Mouse (Mus musculus): ENCODE measurements at regions not wholly inside any gene's neighbourhood (a gene's known extent, or its start where the extent isn't known, plus 50 kb on each side); places are given as distances from the start of the nearest gene placed in this dataset.
"Not testable (repeated sequence)": the region's sequence is repeated elsewhere in the genome, so short reads cannot be mapped to it uniquely, and the experiment has no call there.

DNA sequence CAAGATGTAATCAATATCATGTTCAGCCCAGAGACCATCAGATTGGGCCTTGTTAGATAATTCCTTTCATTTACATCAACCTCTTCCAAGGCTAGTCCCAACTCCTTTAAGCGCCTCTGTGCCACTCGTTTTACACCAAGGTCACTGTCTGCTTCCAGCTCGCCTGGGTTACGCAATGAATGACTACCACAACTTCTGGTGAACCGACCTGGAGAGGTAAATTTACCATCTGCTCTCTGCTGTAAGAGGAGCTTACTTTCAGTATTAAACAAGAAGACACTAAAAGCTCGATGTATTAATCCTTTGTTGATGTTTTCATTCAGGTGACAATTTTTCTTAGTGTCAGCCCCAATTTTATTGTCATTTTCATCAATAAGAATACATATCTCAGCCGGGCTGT lies 51.7 kb upstream of the Fam174b start:
- ATAC-seq, result no peak
- WGBS, result 88% methylated on average over 7 of the region's 7 CpGs
- Histone ChIP-seq H3K4me3 (ENCODE audit: low read length) (no peak overlapping the region), H3K36me3 (ENCODE audit: control insufficient read depth, insufficient read depth, low read length) (no peaks in the 10 kb centered on the region), H3K9ac (ENCODE audit: low read depth, low read length) (no peak overlapping the region), H3K27ac (ENCODE audit: low read depth, low read length) (no peak overlapping the region), H3K9me3 (ENCODE audit: control insufficient read depth, low read length) (no peaks in the 10 kb centered on the region), H3K27me3 (replicated peaks; ENCODE audit: control insufficient read depth, insufficient read depth, low read length) (no peaks in the 10 kb centered on the region), H3K4me1 (ENCODE audit: control insufficient read depth, insufficient read depth, low read depth, low read length) (no peaks in the 10 kb centered on the region), H3K4me2 (ENCODE audit: low read length) (no peak overlapping the region)

DNA sequence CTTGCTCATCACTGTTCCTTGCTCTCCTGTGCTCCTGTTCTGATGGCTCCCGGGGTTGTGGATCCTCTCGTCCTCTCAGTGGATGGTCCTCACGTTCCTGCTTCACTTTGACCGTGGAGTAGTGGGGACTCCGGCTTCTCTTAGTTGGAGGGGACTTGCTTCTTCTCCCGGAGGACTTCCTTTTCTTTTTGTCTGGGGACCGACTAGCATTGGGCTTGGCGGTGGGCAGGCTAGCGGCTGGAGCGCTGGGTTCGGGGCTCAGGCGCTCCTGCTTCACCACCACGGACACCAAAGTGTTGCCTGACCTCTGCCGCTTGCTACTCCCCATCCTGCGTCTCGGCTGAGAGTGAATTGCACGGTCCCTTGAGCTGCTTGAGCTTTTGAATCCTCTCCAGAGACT lies 53.9 kb upstream of the Fam174b start:
- ATAC-seq; H3K36me3 ChIP-seq (ENCODE audit: control insufficient read depth, insufficient read depth, low read length); H3K9me3 ChIP-seq (ENCODE audit: control insufficient read depth, low read length); H3K27me3 ChIP-seq (replicated peaks; ENCODE audit: control insufficient read depth, insufficient read depth, low read length); H3K4me2 ChIP-seq (ENCODE audit: low read length); H3K27ac ChIP-seq (ENCODE audit: low read depth, low read length); H3K4me3 ChIP-seq (ENCODE audit: low read length); H3K9ac ChIP-seq (ENCODE audit: low read depth, low read length); H3K4me1 ChIP-seq (ENCODE audit: control insufficient read depth, insufficient read depth, low read depth, low read length): not testable (repeated sequence)
- WGBS, result 94% methylated on average over 15 of the region's 17 CpGs

DNA sequence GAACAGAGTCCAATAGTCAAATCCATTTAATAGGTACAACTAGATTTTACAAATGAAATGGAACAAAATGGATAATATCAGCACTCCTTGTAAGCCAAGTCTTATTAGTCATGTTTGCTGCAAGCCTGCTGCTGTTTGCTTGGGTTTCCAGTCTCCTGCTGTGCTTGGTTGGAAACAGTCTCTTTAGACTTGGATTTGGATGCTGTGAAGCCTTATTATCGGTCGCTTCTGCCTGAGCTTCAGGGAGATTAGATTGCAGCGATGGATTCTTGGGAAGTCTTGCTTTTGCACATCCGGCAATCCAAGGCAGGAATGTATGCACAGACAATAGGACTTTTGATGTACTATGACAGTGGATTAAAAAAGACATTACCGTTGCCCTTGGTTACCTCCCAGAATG lies 57.3 kb upstream of the Fam174b start:
- 0 out of 2 replicates have a peak, but pooled peaks cover 4% of the 10 kb centered on the region for H3K4me1 ChIP-seq (ENCODE audit: control insufficient read depth, insufficient read depth, low read depth, low read length)
- H3K9me3 ChIP-seq (ENCODE audit: control insufficient read depth, low read length), result no peaks in the 10 kb centered on the region
- H3K9ac ChIP-seq (ENCODE audit: low read depth, low read length), result no peak overlapping the region
- H3K4me3 ChIP-seq (ENCODE audit: low read length), result no peak overlapping the region
- no peak overlapping the region for H3K27ac ChIP-seq (ENCODE audit: low read depth, low read length)
- no peaks in the 10 kb centered on the region for H3K27me3 ChIP-seq (replicated peaks; ENCODE audit: control insufficient read depth, insufficient read depth, low read length)
- H3K36me3 ChIP-seq (ENCODE audit: control insufficient read depth, insufficient read depth, low read length), result no peaks in the 10 kb centered on the region
- H3K4me2 ChIP-seq (ENCODE audit: low read length), result no peak overlapping the region
- ATAC-seq, result no peak
- WGBS, result 17% methylated on average over 5 of the region's 5 CpGs

DNA sequence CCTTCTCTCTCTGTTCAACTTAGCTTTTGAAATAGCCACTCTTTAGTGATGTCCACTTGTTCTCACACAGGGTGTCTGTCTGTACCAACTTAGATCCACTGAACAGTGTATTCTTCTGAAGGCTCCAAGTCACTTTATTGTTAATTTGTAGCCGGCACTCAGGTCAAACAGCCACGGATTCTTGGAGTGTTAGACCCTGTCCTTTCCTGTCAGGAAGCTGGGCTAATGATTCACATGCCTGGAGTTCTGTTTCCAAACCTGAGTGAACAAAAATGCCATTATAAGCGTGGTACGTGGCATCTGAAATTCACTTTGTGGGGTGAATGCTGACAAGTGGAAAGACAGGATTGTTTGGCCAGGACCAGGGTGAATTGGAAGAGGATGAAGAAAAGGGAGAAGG lies 69.5 kb upstream of the Fam174b start:
- no peak for ATAC-seq
- Histone ChIP-seq H3K4me3 (ENCODE audit: low read length) (no peak overlapping the region), H3K27ac (ENCODE audit: low read depth, low read length) (no peak overlapping the region), H3K9me3 (ENCODE audit: control insufficient read depth, low read length) (no peaks in the 10 kb centered on the region), H3K4me1 (ENCODE audit: control insufficient read depth, insufficient read depth, low read depth, low read length) (no peaks in the 10 kb centered on the region), H3K9ac (ENCODE audit: low read depth, low read length) (no peak overlapping the region), H3K36me3 (ENCODE audit: control insufficient read depth, insufficient read depth, low read length) (no peaks in the 10 kb centered on the region), H3K27me3 (replicated peaks; ENCODE audit: control insufficient read depth, insufficient read depth, low read length) (no peaks in the 10 kb centered on the region), H3K4me2 (ENCODE audit: low read length) (no peak overlapping the region)
- 63% methylated on average over 4 of the region's 4 CpGs for WGBS

DNA sequence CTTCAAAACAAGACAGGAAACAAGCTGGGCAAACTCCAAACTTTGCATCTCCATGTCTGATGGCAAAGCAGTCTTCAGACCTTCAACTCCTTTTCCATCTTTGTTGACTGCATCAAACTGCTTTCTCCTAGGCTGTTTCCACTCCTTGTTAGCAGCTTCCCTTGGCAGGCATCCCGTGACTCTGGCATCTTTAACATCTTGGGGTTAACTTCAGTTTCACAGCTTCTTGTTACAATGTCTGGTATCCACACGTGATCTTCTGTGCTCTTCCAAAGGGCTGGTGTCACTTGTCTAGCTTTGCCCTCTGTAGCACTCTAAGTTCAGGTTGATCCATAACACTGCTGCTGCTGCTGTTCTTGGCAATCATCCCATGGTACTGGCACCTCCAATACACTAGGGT lies 71.3 kb upstream of the Fam174b start:
- Histone ChIP-seq H3K4me1 (ENCODE audit: control insufficient read depth, insufficient read depth, low read depth, low read length) (no peaks in the 10 kb centered on the region), H3K9ac (ENCODE audit: low read depth, low read length) (no peak overlapping the region), H3K27me3 (replicated peaks; ENCODE audit: control insufficient read depth, insufficient read depth, low read length) (no peaks in the 10 kb centered on the region), H3K4me3 (ENCODE audit: low read length) (no peak overlapping the region), H3K9me3 (ENCODE audit: control insufficient read depth, low read length) (no peaks in the 10 kb centered on the region), H3K4me2 (ENCODE audit: low read length) (no peak overlapping the region), H3K36me3 (ENCODE audit: control insufficient read depth, insufficient read depth, low read length) (no peaks in the 10 kb centered on the region), H3K27ac (ENCODE audit: low read depth, low read length) (no peak overlapping the region)
- 88% methylated on average over 2 of the region's 2 CpGs for WGBS
- no peak for ATAC-seq

DNA sequence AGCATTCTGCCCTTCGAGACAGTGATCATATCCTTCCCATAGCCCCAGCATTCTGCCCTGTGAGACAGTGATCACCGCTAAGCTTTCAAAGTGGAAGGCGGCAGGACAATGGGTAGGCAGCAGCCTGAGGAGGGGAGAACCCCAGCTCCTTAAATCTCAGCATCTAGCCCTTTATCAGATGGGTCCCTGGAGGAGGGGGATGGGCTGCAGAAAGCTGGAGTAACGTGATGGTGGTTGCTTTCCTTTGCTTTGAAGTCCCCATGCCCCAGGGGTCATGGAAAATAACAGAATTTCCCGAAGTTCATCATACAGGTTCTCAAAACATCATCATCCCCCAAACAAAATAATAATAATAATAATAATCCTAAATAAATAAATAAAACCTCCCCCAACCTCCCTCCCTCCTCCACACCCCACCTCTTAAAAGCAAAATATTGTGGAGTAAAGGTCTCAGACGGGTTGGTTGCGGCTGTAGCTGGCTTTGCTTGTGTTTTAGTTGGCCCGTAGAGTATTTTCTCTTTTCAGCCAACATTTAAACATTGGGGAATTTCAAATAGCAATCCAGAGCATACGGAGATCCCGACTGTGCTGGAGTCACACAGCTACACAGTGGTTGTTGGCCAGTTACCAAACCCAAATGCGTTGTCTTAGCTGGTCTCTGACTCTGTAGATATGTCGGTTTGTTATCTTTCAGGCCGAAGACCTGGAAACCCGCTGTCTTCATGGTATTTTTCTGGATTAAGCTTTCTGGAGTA lies 73.0 kb upstream of the Fam174b start:
- no peaks in the 10 kb centered on the region for H3K9me3 ChIP-seq (ENCODE audit: control insufficient read depth, low read length)
- no peaks in the 10 kb centered on the region for H3K27me3 ChIP-seq (replicated peaks; ENCODE audit: control insufficient read depth, insufficient read depth, low read length)
- no peaks in the 10 kb centered on the region for H3K4me1 ChIP-seq (ENCODE audit: control insufficient read depth, insufficient read depth, low read depth, low read length)
- 69% methylated on average over 14 of the region's 14 CpGs for WGBS
- H3K36me3 ChIP-seq (ENCODE audit: control insufficient read depth, insufficient read depth, low read length), result no peaks in the 10 kb centered on the region
- no peak overlapping the region for H3K27ac ChIP-seq (ENCODE audit: low read depth, low read length)
- no peak overlapping the region for H3K9ac ChIP-seq (ENCODE audit: low read depth, low read length)
- ATAC-seq, result no peak
- H3K4me2 ChIP-seq (ENCODE audit: low read length), result no peak overlapping the region
- no peak overlapping the region for H3K4me3 ChIP-seq (ENCODE audit: low read length)

DNA sequence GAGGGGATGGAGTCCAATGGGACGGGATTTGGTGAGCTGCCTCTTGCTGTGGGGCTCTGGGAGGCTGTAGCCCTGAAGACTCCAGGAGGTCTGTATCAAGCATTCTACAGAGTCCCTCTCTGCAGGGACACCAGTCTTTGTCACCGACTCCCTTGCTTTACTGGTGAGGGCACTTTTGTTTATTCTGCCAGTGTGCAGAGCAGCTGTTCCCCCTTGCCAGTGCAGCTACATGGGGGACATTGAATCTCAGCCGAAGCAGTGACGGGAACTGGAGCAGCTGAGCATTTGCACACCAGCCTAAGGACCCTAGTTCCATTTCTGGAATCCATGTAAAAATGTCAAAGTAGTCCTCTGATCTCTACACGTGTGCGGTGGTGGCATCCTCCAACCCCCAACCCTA lies 75.1 kb upstream of the Fam174b start:
- Histone ChIP-seq H3K4me1 (ENCODE audit: control insufficient read depth, insufficient read depth, low read depth, low read length) (no peaks in the 10 kb centered on the region), H3K4me2 (ENCODE audit: low read length) (no peak overlapping the region), H3K9ac (ENCODE audit: low read depth, low read length) (no peak overlapping the region), H3K9me3 (ENCODE audit: control insufficient read depth, low read length) (no peaks in the 10 kb centered on the region), H3K27me3 (replicated peaks; ENCODE audit: control insufficient read depth, insufficient read depth, low read length) (no peaks in the 10 kb centered on the region), H3K4me3 (ENCODE audit: low read length) (no peak overlapping the region), H3K27ac (ENCODE audit: low read depth, low read length) (no peak overlapping the region), H3K36me3 (ENCODE audit: control insufficient read depth, insufficient read depth, low read length) (no peaks in the 10 kb centered on the region)
- 52% methylated on average over 6 of the region's 6 CpGs for WGBS
- no peak for ATAC-seq

DNA sequence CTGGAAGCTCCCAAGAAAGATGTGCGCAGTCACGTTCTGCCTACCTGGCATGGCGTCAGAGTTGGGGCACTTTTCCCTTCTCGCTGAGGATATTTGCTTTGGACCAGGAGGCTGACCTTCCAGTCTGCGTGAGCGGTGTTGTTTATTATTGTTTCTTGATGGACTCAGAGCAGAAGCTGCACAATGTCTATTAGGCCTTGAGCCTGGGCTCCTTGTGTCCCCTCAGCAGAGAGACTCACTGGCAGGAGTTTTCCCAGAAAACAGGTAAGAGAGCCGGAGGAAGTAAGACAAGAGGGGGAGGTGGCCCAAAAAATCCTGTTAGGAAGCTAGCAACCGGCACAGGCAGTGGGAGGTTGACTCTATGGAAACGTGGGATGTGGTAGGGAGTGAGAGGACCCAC lies 77.6 kb upstream of the Fam174b start:
- WGBS, result 74% methylated on average over 9 of the region's 9 CpGs
- H3K27me3 ChIP-seq (replicated peaks; ENCODE audit: control insufficient read depth, insufficient read depth, low read length), result no peaks in the 10 kb centered on the region
- no peaks in the 10 kb centered on the region for H3K4me1 ChIP-seq (ENCODE audit: control insufficient read depth, insufficient read depth, low read depth, low read length)
- H3K36me3 ChIP-seq (ENCODE audit: control insufficient read depth, insufficient read depth, low read length), result no peaks in the 10 kb centered on the region
- no peak overlapping the region for H3K4me3 ChIP-seq (ENCODE audit: low read length)
- ATAC-seq, result no peak
- H3K4me2 ChIP-seq (ENCODE audit: low read length), result no peak overlapping the region
- H3K27ac ChIP-seq (ENCODE audit: low read depth, low read length), result no peak overlapping the region
- no peak overlapping the region for H3K9ac ChIP-seq (ENCODE audit: low read depth, low read length)
- H3K9me3 ChIP-seq (ENCODE audit: control insufficient read depth, low read length), result no peaks in the 10 kb centered on the region

DNA sequence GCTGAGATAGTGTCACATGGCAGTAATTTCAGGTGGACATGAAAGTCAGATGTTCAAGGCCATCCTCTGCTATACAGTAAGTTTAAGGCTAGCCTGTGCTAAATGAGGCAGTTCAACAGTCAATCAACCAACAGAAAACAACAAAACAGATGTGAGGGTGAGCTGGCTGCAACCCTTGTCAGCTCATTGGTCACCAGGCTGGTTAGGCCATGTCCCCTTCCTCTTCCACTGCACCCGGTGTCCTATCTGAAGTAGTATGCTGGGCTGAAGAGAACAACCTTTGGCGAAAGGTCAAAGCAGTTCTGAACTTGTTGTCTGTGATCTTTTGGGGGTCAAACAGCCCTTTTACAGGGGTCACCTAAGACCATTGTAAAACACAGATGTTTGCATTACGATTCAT lies 78.2 kb upstream of the Fam174b start:
- no peaks in the 10 kb centered on the region for H3K36me3 ChIP-seq (ENCODE audit: control insufficient read depth, insufficient read depth, low read length)
- ATAC-seq, result no peak
- H3K4me1 ChIP-seq (ENCODE audit: control insufficient read depth, insufficient read depth, low read depth, low read length), result no peaks in the 10 kb centered on the region
- WGBS, result 93% methylated on average over 3 of the region's 3 CpGs
- no peak overlapping the region for H3K9ac ChIP-seq (ENCODE audit: low read depth, low read length)
- no peak overlapping the region for H3K27ac ChIP-seq (ENCODE audit: low read depth, low read length)
- H3K4me3 ChIP-seq (ENCODE audit: low read length), result no peak overlapping the region
- no peak overlapping the region for H3K4me2 ChIP-seq (ENCODE audit: low read length)
- no peaks in the 10 kb centered on the region for H3K27me3 ChIP-seq (replicated peaks; ENCODE audit: control insufficient read depth, insufficient read depth, low read length)
- H3K9me3 ChIP-seq (ENCODE audit: control insufficient read depth, low read length), result no peaks in the 10 kb centered on the region

DNA sequence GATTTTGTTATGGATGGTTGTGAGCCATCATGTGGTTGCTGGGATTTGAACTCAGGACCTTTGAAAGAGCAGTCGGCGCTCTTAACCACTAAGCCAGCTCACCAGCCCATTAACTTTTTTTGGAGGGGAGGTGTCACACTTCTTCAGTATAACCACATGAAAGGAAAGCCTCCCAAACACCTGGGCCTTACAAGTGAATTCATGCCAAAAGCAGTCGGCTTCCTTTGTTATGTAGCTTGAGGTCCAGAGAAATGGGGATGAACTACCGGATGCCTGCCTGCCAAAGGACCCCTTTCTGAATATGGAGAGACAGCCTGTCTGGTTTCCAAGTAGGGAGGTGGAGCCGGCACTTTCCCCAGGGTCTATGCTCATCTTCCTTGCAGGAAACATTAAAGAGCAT lies 80.6 kb upstream of the Fam174b start:
- no peak overlapping the region for H3K4me2 ChIP-seq (ENCODE audit: low read length)
- H3K4me3 ChIP-seq (ENCODE audit: low read length), result no peak overlapping the region
- no peaks in the 10 kb centered on the region for H3K36me3 ChIP-seq (ENCODE audit: control insufficient read depth, insufficient read depth, low read length)
- no peak overlapping the region for H3K27ac ChIP-seq (ENCODE audit: low read depth, low read length)
- H3K9me3 ChIP-seq (ENCODE audit: control insufficient read depth, low read length), result no peaks in the 10 kb centered on the region
- 81% methylated on average over 5 of the region's 5 CpGs for WGBS
- H3K4me1 ChIP-seq (ENCODE audit: control insufficient read depth, insufficient read depth, low read depth, low read length), result peaks cover 1% of the 10 kb centered on the region
- no peak for ATAC-seq
- H3K27me3 ChIP-seq (replicated peaks; ENCODE audit: control insufficient read depth, insufficient read depth, low read length), result no peaks in the 10 kb centered on the region
- no peak overlapping the region for H3K9ac ChIP-seq (ENCODE audit: low read depth, low read length)
